Mouse (Mus musculus) forebrain, postnatal 0 days (tissue): ENCODE results near the gene Nudt3. TPM values are rescaled to one million over a fixed set of nuclear protein-coding genes. Genes with fewer than 3 reads are reported as not detected.

Source experiments
- ATAC-seq: fragments of 200-750 bp; cut with Nextera tagmentation; 2 replicates; pipeline ENCODE4 v1.8.0; 2017; ENCODE audit warnings: mild to moderate bottlenecking, moderate library complexity
- DNase-seq: peaks from one replicate; pipeline ENCODE4 v3.0.0-alpha.2; 2015
- H3K27ac ChIP-seq: fragments of 300-500 bp; sonication (generic); 2 replicates; pipeline ENCODE4 v1.5.1; 2014; ENCODE audit warnings: low read depth, mild to moderate bottlenecking, antibody characterized with exemption, low read length, moderate library complexity, mixed read lengths
- H3K27me3 ChIP-seq: fragments of 300-500 bp; sonication (generic); 2 replicates; pipeline ENCODE4 v1.6.1; 2014; ENCODE audit warnings: mild to moderate bottlenecking, low read length, mixed read lengths; ENCODE audit not compliant: insufficient read depth
- H3K36me3 ChIP-seq: fragments of 300-500 bp; sonication (generic); 2 replicates; pipeline ENCODE4 v1.6.1; 2014; ENCODE audit warnings: mild to moderate bottlenecking, moderate library complexity; ENCODE audit not compliant: insufficient read depth
- H3K4me1 ChIP-seq: fragments of 300-500 bp; sonication (generic); 2 replicates; pipeline ENCODE4 v1.6.1; 2014; ENCODE audit warnings: antibody characterized with exemption; ENCODE audit not compliant: insufficient read depth
- H3K4me2 ChIP-seq: fragments of 300-500 bp; sonication (generic); 2 replicates; pipeline ENCODE4 v1.6.1; 2014; ENCODE audit warnings: low read depth, mild to moderate bottlenecking, moderate library complexity
- H3K4me3 ChIP-seq: fragments of 300-500 bp; sonication (generic); 2 replicates; pipeline ENCODE4 v1.5.1; 2014; ENCODE audit warnings: low read depth, low read length, mixed read lengths
- H3K9ac ChIP-seq: fragments of 300-500 bp; sonication (generic); 2 replicates; pipeline ENCODE4 v1.6.1; 2014; ENCODE audit warnings: mild to moderate bottlenecking
- H3K9me3 ChIP-seq: fragments of 300-500 bp; sonication (generic); 2 replicates; pipeline ENCODE4 v1.6.1; 2016; ENCODE audit warnings: low read length
- CTCF ChIP-seq: sonication (generic); IDR thresholded peaks from 2 replicates; pipeline ENCODE4 v1.5.1; 2016; ENCODE audit warnings: antibody characterized with exemption, control low read depth, low read depth
- whole genome bisulfite sequencing: fragments of 180-500 bp; shearing (Covaris S2); extraction: QIAGEN DNeasy Blood & Tissue Kit; methylation state at CpG from one replicate; pipeline ENCODE4 v1.1.7; 2014; 5-methylcytosine and 5-hydroxymethylcytosine counted together
- polyA plus RNA-seq: library from polyadenylated mRNA; unstranded; fragments of >200 nt; fragmentation: Nextera tagmentation; extraction: Ambion mirVana; gene quantifications from 2 replicates; pipeline ENCODE4 v1.2.1, GENCODE M21; 2015
- total RNA-seq: library from RNA; depleted of rRNA; stranded (reverse); fragments of >200 nt; gene quantifications from 2 replicates; pipeline ENCODE4 v1.2.3, GENCODE M21; 2014; rRNA removed

The Nudt3 gene
- 324 and 329 TPM in 2 replicates for total RNA-seq
- 249 TPM in 2 replicates for polyA plus RNA-seq

DNA sequence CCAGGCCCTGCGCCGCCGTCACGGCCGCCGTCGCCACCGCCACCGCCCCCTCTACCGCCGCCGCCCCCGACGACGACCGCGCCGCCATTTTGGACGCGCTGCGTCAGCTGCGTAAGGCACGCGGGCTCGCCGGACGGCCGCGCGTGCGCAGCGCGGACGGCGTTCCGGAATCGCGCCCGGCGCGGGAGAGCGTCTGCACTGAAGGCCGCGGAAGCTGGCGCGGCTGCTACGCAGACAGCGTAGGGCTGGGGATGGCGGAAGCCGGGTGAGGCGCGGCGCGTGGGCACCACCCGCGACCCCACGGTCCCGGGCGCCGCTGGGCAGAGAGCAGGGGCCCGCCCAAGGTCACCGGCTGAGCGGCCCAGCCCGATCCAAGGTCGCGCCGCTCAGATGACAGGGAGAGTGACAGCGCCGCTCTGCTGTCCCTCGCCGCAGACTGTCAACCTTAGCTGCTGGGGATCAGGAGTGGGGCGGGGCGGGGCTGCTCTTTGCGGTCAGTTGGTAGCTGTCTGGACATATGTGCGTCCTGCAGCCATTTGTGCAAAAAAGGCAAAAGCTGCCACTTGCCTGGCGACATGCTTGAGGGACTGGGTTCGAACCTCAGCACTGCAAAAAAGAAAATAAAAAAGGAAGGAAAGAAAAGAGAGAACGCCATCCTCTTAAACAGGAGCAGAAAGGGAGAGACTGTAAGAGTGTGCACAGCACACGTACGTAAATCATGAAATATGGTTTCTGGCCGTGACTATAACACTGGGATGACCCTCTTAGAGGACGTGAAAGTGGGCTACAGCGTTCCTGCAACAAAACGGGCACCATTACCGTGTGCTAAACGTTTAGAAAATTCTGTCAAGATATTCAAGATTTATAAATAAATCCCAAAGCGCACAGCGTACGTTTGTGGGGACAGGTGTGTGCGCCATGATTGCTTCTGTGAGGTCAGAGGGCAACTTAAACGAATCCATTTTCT, at the start of gene Nudt3:
TSS of gene Nudt3 (minus strand) at position 136 of the 967 bp plus-strand sequence.
- Histone ChIP-seq H3K27me3 (no peaks in the 10 kb centered on the region), H3K27ac (peak within 1 kb of the TSS; percentile 98), H3K4me2 (peak within 1 kb of the TSS; percentile 73), H3K4me1 (peaks cover 6% of the 10 kb centered on the region), H3K9ac (peak within 1 kb of the TSS; percentile 99), H3K9me3 (no peaks in the 10 kb centered on the region), H3K36me3 (no peaks in the 10 kb centered on the region; the same call in 1 of the 2 replicates), H3K4me3 (peak within 1 kb of the TSS; percentile 97)
- WGBS = 7% methylated on average over 91 of the region's 91 CpGs
- peak; percentile 93 for ATAC-seq
- peak; percentile 98 for DNase-seq
- peak; percentile 30 for TF ChIP-seq CTCF

DNA sequence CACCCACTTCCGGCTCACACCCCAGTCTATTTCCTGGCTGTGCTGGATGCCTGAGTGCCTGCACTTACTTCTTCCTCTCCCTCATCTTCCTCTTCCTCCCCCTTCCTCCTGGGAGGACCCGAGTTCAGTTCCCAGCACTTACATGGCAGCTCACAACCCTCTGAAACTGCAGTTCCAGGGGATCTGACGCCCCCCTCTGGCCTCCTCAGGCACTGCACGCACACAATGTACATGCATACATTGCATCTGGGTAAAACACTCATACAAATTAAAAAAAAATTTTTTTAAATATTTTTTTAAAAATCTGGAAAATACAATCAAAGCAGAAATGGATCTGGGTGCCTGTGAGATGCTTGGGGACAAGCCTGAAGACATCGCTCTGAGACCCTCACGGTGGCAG, 48.4 kb upstream of the Nudt3 start:
- 87% methylated on average over 6 of the region's 6 CpGs for WGBS
- 0 out of 2 replicates have a peak, but pooled peaks have one; percentile 7 for TF ChIP-seq CTCF
- Histone ChIP-seq H3K4me2 (no peak overlapping the region), H3K9me3 (no peaks in the 10 kb centered on the region), H3K4me1 (no peaks in the 10 kb centered on the region), H3K27me3 (no peaks in the 10 kb centered on the region), H3K27ac (no peak overlapping the region), H3K9ac (no peak overlapping the region), H3K36me3 (no peaks in the 10 kb centered on the region), H3K4me3 (no peak overlapping the region)
- DNase-seq (no peak), ATAC-seq (no peak)

DNA sequence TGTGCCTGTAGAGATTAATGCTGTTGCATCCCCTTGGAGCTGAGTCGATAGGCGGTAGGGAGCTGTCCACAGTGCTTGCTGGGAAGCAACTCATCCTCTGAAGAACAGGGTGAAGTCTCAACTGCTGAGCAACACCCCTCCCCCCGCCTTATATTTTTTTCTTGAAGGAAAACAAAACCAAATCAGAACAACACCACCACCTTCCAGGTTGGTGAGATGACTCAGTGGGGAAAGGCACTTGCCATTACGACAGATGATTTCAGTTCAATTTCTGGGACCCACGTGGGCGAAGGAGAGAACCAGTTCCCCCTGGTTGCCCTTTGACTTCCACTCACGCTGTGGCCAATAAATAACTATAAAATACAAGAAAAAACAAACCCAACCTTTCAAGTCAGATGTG, 35.5 kb upstream of the Nudt3 start:
- no peaks in the 10 kb centered on the region for H3K36me3 ChIP-seq
- H3K9me3 ChIP-seq = no peaks in the 10 kb centered on the region
- no peaks in the 10 kb centered on the region for H3K27me3 ChIP-seq
- H3K4me1 ChIP-seq = peaks cover 4% of the 10 kb centered on the region
- H3K4me2 ChIP-seq = no peak overlapping the region
- 79% methylated on average over 7 of the region's 7 CpGs for WGBS
- H3K9ac ChIP-seq = no peak overlapping the region
- H3K27ac ChIP-seq = no peak overlapping the region
- DNase-seq (no peak), ATAC-seq (no peak)
- TF ChIP-seq CTCF = no peak
- no peak overlapping the region for H3K4me3 ChIP-seq

DNA sequence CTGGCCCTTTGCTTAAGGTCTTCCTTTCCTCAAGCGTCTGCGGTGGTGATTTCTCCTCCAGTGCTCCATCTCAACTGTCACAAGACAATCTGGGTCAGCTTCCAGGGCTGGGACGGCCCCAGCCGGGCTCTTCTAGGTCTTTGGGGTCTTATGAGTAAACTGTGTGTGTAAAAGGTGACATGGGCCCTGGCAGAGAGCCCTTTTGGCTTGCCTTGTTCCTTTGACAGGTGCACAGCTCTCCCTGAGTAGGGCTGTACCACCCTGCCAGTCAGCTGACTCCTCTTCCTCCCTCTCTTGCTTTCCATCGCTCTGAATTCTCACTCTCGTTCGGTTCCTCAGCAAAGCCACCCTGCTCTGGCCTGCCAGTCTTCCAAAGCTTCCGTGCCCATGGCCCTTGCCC, 33.8 kb upstream of the Nudt3 start:
- 68% methylated on average over 8 of the region's 8 CpGs for WGBS
- Histone ChIP-seq H3K36me3 (no peaks in the 10 kb centered on the region), H3K9me3 (no peaks in the 10 kb centered on the region), H3K27ac (no peak overlapping the region), H3K9ac (no peak overlapping the region), H3K4me2 (peak overlapping the region; percentile 73), H3K4me3 (no peak overlapping the region), H3K4me1 (peaks cover 4% of the 10 kb centered on the region), H3K27me3 (no peaks in the 10 kb centered on the region)
- no peak for TF ChIP-seq CTCF
- no peak for ATAC-seq
- no peak for DNase-seq

DNA sequence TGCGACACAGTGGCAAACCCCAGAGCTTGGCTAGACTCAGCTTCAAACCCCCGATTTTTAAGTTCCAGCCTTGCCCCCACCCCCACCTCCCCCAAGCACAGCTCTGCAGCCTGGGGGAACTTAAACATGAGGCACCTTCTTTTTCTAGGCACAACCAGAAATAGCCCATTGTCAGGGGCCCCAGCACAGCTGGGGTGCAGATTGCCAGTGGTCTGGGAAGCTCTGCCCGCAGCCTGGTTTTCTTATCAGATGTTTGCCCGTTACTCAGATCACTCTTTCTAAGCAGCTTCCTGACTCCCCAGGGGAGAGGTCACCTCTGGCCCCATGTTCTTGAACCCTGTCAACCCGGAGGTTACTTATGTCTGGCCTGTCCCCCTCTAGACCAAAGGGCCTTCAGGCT, 33.1 kb upstream of the Nudt3 start:
- 37% methylated on average over 5 of the region's 5 CpGs for WGBS
- DNase-seq (no peak), ATAC-seq (no peak)
- Histone ChIP-seq H3K9ac (peak overlapping the region; percentile 80), H3K27ac (0 out of 2 replicates have a peak overlapping the region, but pooled peaks have one; percentile 42), H3K4me1 (peaks cover 4% of the 10 kb centered on the region), H3K27me3 (no peaks in the 10 kb centered on the region), H3K36me3 (no peaks in the 10 kb centered on the region), H3K4me3 (peak overlapping the region; percentile 68), H3K9me3 (no peaks in the 10 kb centered on the region), H3K4me2 (peak overlapping the region; percentile 73)
- no peak for TF ChIP-seq CTCF

DNA sequence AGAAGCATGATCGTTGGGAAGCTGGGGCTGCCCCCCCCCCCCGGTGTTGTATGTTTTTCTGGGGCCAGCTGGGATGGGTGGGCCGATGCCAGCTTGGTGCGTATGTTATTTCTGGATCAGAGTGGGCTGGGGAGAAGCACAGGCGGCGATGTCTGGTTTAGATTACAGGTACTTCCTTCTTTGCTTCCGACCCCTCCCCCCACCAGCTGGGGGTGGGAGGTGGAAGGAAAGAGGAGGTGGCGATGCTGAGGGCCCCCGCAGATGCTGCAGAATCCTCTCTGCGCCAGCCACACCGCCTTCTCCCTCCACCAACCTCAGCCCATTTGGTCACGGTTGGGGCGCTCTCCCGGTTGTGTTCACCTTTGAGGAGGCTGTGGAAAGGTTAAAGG, 32.7 kb upstream of the Nudt3 start:
- no peak for TF ChIP-seq CTCF
- H3K4me3 ChIP-seq = peak overlapping the region; percentile 68
- H3K9me3 ChIP-seq = no peaks in the 10 kb centered on the region
- H3K9ac ChIP-seq = peak overlapping the region; percentile 80
- WGBS = 3% methylated on average over 14 of the region's 14 CpGs
- peak overlapping the region; percentile 42 for H3K27ac ChIP-seq
- H3K36me3 ChIP-seq = no peaks in the 10 kb centered on the region
- peak overlapping the region; percentile 73 for H3K4me2 ChIP-seq
- H3K4me1 ChIP-seq = peaks cover 4% of the 10 kb centered on the region
- no peaks in the 10 kb centered on the region for H3K27me3 ChIP-seq
- ATAC-seq = peak; percentile 62
- peak; percentile 77 for DNase-seq
